Mouse (Mus musculus): ENCODE data around the gene Elfn2. TPM values are rescaled to one million over a fixed set of nuclear protein-coding genes. Genes with fewer than 3 reads are reported as not detected.

Elfn2 gene
- polyA plus RNA-seq (2015; fragmentation: Nextera tagmentation; extraction: Ambion mirVana): 0.04 TPM in 1 of 2 replicates, not detected in the other

GRCm38 (mm10) chr15:78718290-78719250, at the start of gene Elfn2:
Gene Elfn2, minus strand, starts transcription at chr15:78718771.
- Histone ChIP-seq H3K4me3 (replicated peaks) (peak within 1 kb of the TSS; percentile 45), H3K27me3 (peaks cover 95% of the 10 kb centered on the region), H3K36me3 (no peaks in the 10 kb centered on the region), H3K4me2 (peak within 1 kb of the TSS; percentile 82), H3K27ac (no peak within 1 kb of the TSS), H3K4me1 (peaks cover 29% of the 10 kb centered on the region), H3K9ac (peak within 1 kb of the TSS; percentile 42), H3K9me3 (replicated peaks) (no peaks in the 10 kb centered on the region)
- 0 out of 2 replicates have a peak, but pooled peaks have one; percentile 19 for ATAC-seq (replicated peaks; ENCODE audit: low FRiP score)
- 1% methylated on average over 78 of the region's 89 CpGs for WGBS

- H3K4me2 ChIP-seq: no peak overlapping the region
- H3K9me3 ChIP-seq (replicated peaks): no peaks in the 10 kb centered on the region
- H3K36me3 ChIP-seq: no peaks in the 10 kb centered on the region
- no peaks in the 10 kb centered on the region for H3K27me3 ChIP-seq
- 50% methylated on average over 5 of the region's 5 CpGs for WGBS
- H3K27ac ChIP-seq: no peak overlapping the region
- H3K4me1 ChIP-seq: no peaks in the 10 kb centered on the region
- no peak overlapping the region for H3K9ac ChIP-seq
- ATAC-seq (replicated peaks; ENCODE audit: low FRiP score): no peak
- H3K4me3 ChIP-seq (replicated peaks): no peak overlapping the region
Observed at GRCm38 (mm10) chr15:78763704-78764103, 45.1 kb upstream of the Elfn2 start.

- Histone ChIP-seq H3K27ac (no peak overlapping the region), H3K4me2 (no peak overlapping the region), H3K4me1 (no peaks in the 10 kb centered on the region), H3K4me3 (replicated peaks) (no peak overlapping the region), H3K9ac (no peak overlapping the region), H3K9me3 (replicated peaks) (no peaks in the 10 kb centered on the region), H3K27me3 (no peaks in the 10 kb centered on the region), H3K36me3 (no peaks in the 10 kb centered on the region)
- WGBS: 32% methylated on average over 10 of the region's 10 CpGs
- no peak for ATAC-seq (replicated peaks; ENCODE audit: low FRiP score)
Observed at GRCm38 (mm10) chr15:78763210-78763609, 44.6 kb upstream of the Elfn2 start.

- Histone ChIP-seq H3K4me2 (no peak overlapping the region), H3K9ac (no peak overlapping the region), H3K4me1 (peaks cover 3% of the 10 kb centered on the region; the same call in 1 of the 2 replicates), H3K27me3 (no peaks in the 10 kb centered on the region), H3K27ac (no peak overlapping the region), H3K4me3 (replicated peaks) (no peak overlapping the region), H3K36me3 (no peaks in the 10 kb centered on the region), H3K9me3 (replicated peaks) (no peaks in the 10 kb centered on the region)
- ATAC-seq (replicated peaks; ENCODE audit: low FRiP score): no peak
- WGBS: 82% methylated on average over 13 of the region's 13 CpGs
Observed at GRCm38 (mm10) chr15:78761112-78761511, 42.5 kb upstream of the Elfn2 start.

GRCm38 (mm10) chr15:78758132-78758531, 39.6 kb upstream of the Elfn2 start:
- Histone ChIP-seq H3K9me3 (replicated peaks) (no peaks in the 10 kb centered on the region), H3K4me3 (replicated peaks) (no peak overlapping the region), H3K36me3 (no peaks in the 10 kb centered on the region), H3K27me3 (no peaks in the 10 kb centered on the region), H3K4me2 (no peak overlapping the region), H3K9ac (no peak overlapping the region), H3K27ac (no peak overlapping the region), H3K4me1 (peaks cover 10% of the 10 kb centered on the region)
- ATAC-seq (replicated peaks; ENCODE audit: low FRiP score): no peak
- WGBS: 89% methylated on average over 6 of the region's 6 CpGs

- 60% methylated on average over 12 of the region's 12 CpGs for WGBS
- Histone ChIP-seq H3K9ac (no peak overlapping the region), H3K4me2 (no peak overlapping the region), H3K36me3 (no peaks in the 10 kb centered on the region), H3K27me3 (no peaks in the 10 kb centered on the region), H3K4me1 (peaks cover 10% of the 10 kb centered on the region), H3K4me3 (replicated peaks) (no peak overlapping the region), H3K27ac (no peak overlapping the region), H3K9me3 (replicated peaks) (no peaks in the 10 kb centered on the region)
- ATAC-seq (replicated peaks; ENCODE audit: low FRiP score): no peak
Observed at GRCm38 (mm10) chr15:78755966-78756725, 37.6 kb upstream of the Elfn2 start.

- no peaks in the 10 kb centered on the region for H3K36me3 ChIP-seq
- no peaks in the 10 kb centered on the region for H3K9me3 ChIP-seq (replicated peaks)
- H3K9ac ChIP-seq: no peak overlapping the region
- H3K4me3 ChIP-seq (replicated peaks): no peak overlapping the region
- H3K4me1 ChIP-seq: peaks cover 10% of the 10 kb centered on the region
- ATAC-seq (replicated peaks; ENCODE audit: low FRiP score): no peak
- H3K27ac ChIP-seq: no peak overlapping the region
- no peak overlapping the region for H3K4me2 ChIP-seq
- no peaks in the 10 kb centered on the region for H3K27me3 ChIP-seq
- 50% methylated on average over 3 of the region's 3 CpGs for WGBS
Observed at GRCm38 (mm10) chr15:78755226-78755625, 36.7 kb upstream of the Elfn2 start.

- H3K27ac ChIP-seq: no peak overlapping the region
- no peak for ATAC-seq (replicated peaks; ENCODE audit: low FRiP score)
- no peaks in the 10 kb centered on the region for H3K9me3 ChIP-seq (replicated peaks)
- no peaks in the 10 kb centered on the region for H3K27me3 ChIP-seq
- WGBS: 82% methylated on average over 5 of the region's 5 CpGs
- no peak overlapping the region for H3K4me2 ChIP-seq
- no peak overlapping the region for H3K9ac ChIP-seq
- H3K36me3 ChIP-seq: no peaks in the 10 kb centered on the region
- H3K4me1 ChIP-seq: peaks cover 10% of the 10 kb centered on the region
- H3K4me3 ChIP-seq (replicated peaks): no peak overlapping the region
Observed at GRCm38 (mm10) chr15:78754144-78754543, 35.6 kb upstream of the Elfn2 start.

- Histone ChIP-seq H3K27ac (no peak overlapping the region), H3K4me3 (replicated peaks) (no peak overlapping the region)
Observed at GRCm38 (mm10) chr15:78752991-78753390, 34.4 kb upstream of the Elfn2 start.

GRCm38 (mm10) chr15:78750608-78751350, 32.2 kb upstream of the Elfn2 start:
- Histone ChIP-seq H3K4me1 (peaks cover 7% of the 10 kb centered on the region; the same call in 1 of the 2 replicates), H3K9me3 (replicated peaks) (no peaks in the 10 kb centered on the region), H3K4me3 (replicated peaks) (no peak overlapping the region), H3K27ac (no peak overlapping the region), H3K4me2 (no peak overlapping the region), H3K27me3 (no peaks in the 10 kb centered on the region), H3K36me3 (no peaks in the 10 kb centered on the region), H3K9ac (no peak overlapping the region)
- no peak for ATAC-seq (replicated peaks; ENCODE audit: low FRiP score)
- 58% methylated on average over 6 of the region's 6 CpGs for WGBS

More at GRCm38 (mm10) chr15:78752991-78753390, 34.4 kb upstream of the Elfn2 start:
- Histone ChIP-seq H3K4me1 (peaks cover 10% of the 10 kb centered on the region), H3K9me3 (replicated peaks) (no peaks in the 10 kb centered on the region), H3K9ac (no peak overlapping the region), H3K36me3 (no peaks in the 10 kb centered on the region), H3K27me3 (no peaks in the 10 kb centered on the region), H3K4me2 (no peak overlapping the region)
- peak; percentile 31; the same call in 1 of the 2 replicates for ATAC-seq (replicated peaks; ENCODE audit: low FRiP score)

GRCm38 (mm10) chr15:78749855-78750254, 31.3 kb upstream of the Elfn2 start:
- Histone ChIP-seq H3K9me3 (replicated peaks) (no peaks in the 10 kb centered on the region), H3K27ac (no peak overlapping the region), H3K4me1 (peaks cover 7% of the 10 kb centered on the region; the same call in 1 of the 2 replicates), H3K4me2 (no peak overlapping the region), H3K27me3 (no peaks in the 10 kb centered on the region), H3K9ac (no peak overlapping the region), H3K4me3 (replicated peaks) (no peak overlapping the region), H3K36me3 (no peaks in the 10 kb centered on the region)
- ATAC-seq (replicated peaks; ENCODE audit: low FRiP score): no peak; the same call in 1 of the 2 replicates
- 36% methylated on average over 5 of the region's 5 CpGs for WGBS

All from kidney, embryonic 15.5 days (tissue).